Comparison of ENCODE assay signal across 16 mouse cellular contexts in genomic region chr3:149118806-149119205, GRCm38 (mm10).
"Had no signal": no experiment of that assay in that cellular context is flagged by ENCODE, and none has a peak within 500 bp of the region (broad histone marks: within the 10 kb centered on the region; RNA-seq: fewer than 3 reads in every experiment).

No protein-coding gene starts in this region.

- H3K4me3 ChIP-seq: neural tube, embryonic 13.5 days; neural tube, embryonic 15.5 days; stomach, embryonic 15.5 days had no signal

- H3K4me1 ChIP-seq: neural tube, embryonic 13.5 days; neural tube, embryonic 15.5 days had no signal

- H3K4me2 ChIP-seq: neural tube, embryonic 13.5 days; neural tube, embryonic 15.5 days; stomach, embryonic 15.5 days had no signal

- DNase-seq: retina, postnatal 1 day; right cerebral cortex, adult 18-20 months; right cerebral cortex, postnatal 14 days; right cerebral cortex, postnatal 25 days; right cerebral cortex, postnatal 4 days; spleen, adult 18-20 months; thymus, adult 18-20 months; thymus, adult 2 months; thymus, postnatal 14 days; thymus, postnatal 25 days; thymus, postnatal 36 days; thymus, postnatal 4 days had no signal

- H3K36me3 ChIP-seq: neural tube, embryonic 13.5 days; neural tube, embryonic 15.5 days; stomach, embryonic 15.5 days had no signal

- H3K9me3 ChIP-seq: neural tube, embryonic 13.5 days; neural tube, embryonic 15.5 days; stomach, embryonic 15.5 days had no signal

- H3K27me3 ChIP-seq: neural tube, embryonic 13.5 days; neural tube, embryonic 15.5 days; stomach, embryonic 15.5 days had no signal

- H3K27ac ChIP-seq: neural tube, embryonic 13.5 days; neural tube, embryonic 15.5 days; stomach, embryonic 15.5 days; stomach, postnatal 0 days had no signal

- H3K9ac ChIP-seq: neural tube, embryonic 13.5 days; neural tube, embryonic 15.5 days; stomach, embryonic 15.5 days had no signal
